Comparison of ENCODE assay signal across 9 mouse cellular contexts in genomic region chr8:92364776-92365240, GRCm38 (mm10). TPM values are rescaled to one million over a fixed set of nuclear protein-coding genes. Genes with fewer than 3 reads are reported as not detected.
DNase-seq lines count a peak whose midpoint lies in the region; ATAC-seq and TF ChIP-seq lines count a peak whose summit lies in the region.
"Had no signal": no experiment of that assay in that cellular context is flagged by ENCODE, and none has a peak within 500 bp of the region (broad histone marks: within the 10 kb centered on the region; RNA-seq: fewer than 3 reads in every experiment).

No protein-coding gene starts in this region.

- DNase-seq in kidney, postnatal 10 days, result peak; percentile 10
- DNase-seq in kidney, postnatal 36 days, result no peak
- peak; percentile 42 for DNase-seq in embryonic facial prominence, embryonic 11.5 days (ENCODE audit: low spot score)
- no peak for DNase-seq in hindbrain, postnatal 0 days (ENCODE audit: low spot score)
- DNase-seq in cerebellum, adult 9-10 months, result no peak
- DNase-seq in kidney, postnatal 25 days, result no peak

- no peaks in the 10 kb centered on the region for H3K36me3 ChIP-seq in embryonic facial prominence, embryonic 11.5 days (replicated peaks; ENCODE audit: control insufficient read depth, insufficient read depth, low read depth, low read length)
- H3K36me3 ChIP-seq in hindbrain, postnatal 0 days (ENCODE audit: insufficient read depth, low read length), result no peaks in the 10 kb centered on the region
- H3K36me3 ChIP-seq in midbrain, embryonic 16.5 days (ENCODE audit: control insufficient read depth, insufficient read depth, low read length), result no peaks in the 10 kb centered on the region
- H3K36me3 ChIP-seq in intestine, embryonic 15.5 days, result no peaks in the 10 kb centered on the region
- H3K36me3 ChIP-seq: G1E had no signal

- peaks cover 33% of the 10 kb centered on the region for H3K27me3 ChIP-seq in embryonic facial prominence, embryonic 11.5 days (ENCODE audit: control insufficient read depth, insufficient read depth, low read length)
- peaks cover 22% of the 10 kb centered on the region for H3K27me3 ChIP-seq in hindbrain, postnatal 0 days (ENCODE audit: insufficient read depth, low read length)
- peaks cover 20% of the 10 kb centered on the region for H3K27me3 ChIP-seq in midbrain, embryonic 16.5 days (ENCODE audit: control insufficient read depth, insufficient read depth, low read depth, low read length)
- peaks cover 87% of the 10 kb centered on the region for H3K27me3 ChIP-seq in intestine, embryonic 15.5 days (replicated peaks)

- ATAC-seq in embryonic facial prominence, embryonic 11.5 days (replicated peaks; ENCODE audit: insufficient number of reproducible peaks, low FRiP score, low TSS enrichment, low read depth), result no peak
- no peak for ATAC-seq in hindbrain, postnatal 0 days
- no peak for ATAC-seq in midbrain, embryonic 16.5 days
- ATAC-seq in intestine, embryonic 15.5 days, result no peak

- H3K4me1 ChIP-seq in embryonic facial prominence, embryonic 11.5 days (ENCODE audit: control insufficient read depth, insufficient read depth, low read length), result peaks cover 3% of the 10 kb centered on the region; the same call in 1 of the 2 replicates
- peaks cover 6% of the 10 kb centered on the region; the same call in 1 of the 2 replicates for H3K4me1 ChIP-seq in hindbrain, postnatal 0 days (ENCODE audit: insufficient read depth, low read length)
- H3K4me1 ChIP-seq in midbrain, embryonic 16.5 days (ENCODE audit: control insufficient read depth, insufficient read depth, low read length), result peaks cover 22% of the 10 kb centered on the region
- H3K4me1 ChIP-seq in intestine, embryonic 15.5 days (replicated peaks), result peaks cover 15% of the 10 kb centered on the region

- no peaks in the 10 kb centered on the region for H3K9me3 ChIP-seq in embryonic facial prominence, embryonic 11.5 days (replicated peaks; ENCODE audit: control insufficient read depth, low read length)
- no peaks in the 10 kb centered on the region for H3K9me3 ChIP-seq in hindbrain, postnatal 0 days (ENCODE audit: low read length)
- H3K9me3 ChIP-seq in midbrain, embryonic 16.5 days (replicated peaks; ENCODE audit: control insufficient read depth, low read length, poor library complexity, severe bottlenecking), result no peaks in the 10 kb centered on the region
- no peaks in the 10 kb centered on the region for H3K9me3 ChIP-seq in intestine, embryonic 15.5 days

- H3K9ac ChIP-seq in embryonic facial prominence, embryonic 11.5 days (replicated peaks; ENCODE audit: low read length), result peak overlapping the region; percentile 39
- 0 out of 2 replicates have a peak overlapping the region, but pooled peaks have one; percentile 21 for H3K9ac ChIP-seq in hindbrain, postnatal 0 days (replicated peaks; ENCODE audit: low read length)
- peak overlapping the region; percentile 55; the same call in 1 of the 2 replicates for H3K9ac ChIP-seq in midbrain, embryonic 16.5 days (ENCODE audit: low read depth, low read length)
- no peak overlapping the region for H3K9ac ChIP-seq in intestine, embryonic 15.5 days

- peak overlapping the region; percentile 59; the same call in 1 of the 2 replicates for H3K4me2 ChIP-seq in embryonic facial prominence, embryonic 11.5 days (ENCODE audit: low read depth, low read length)
- peak overlapping the region; percentile 49 for H3K4me2 ChIP-seq in hindbrain, postnatal 0 days (ENCODE audit: low read depth, low read length)
- H3K4me2 ChIP-seq in midbrain, embryonic 16.5 days (ENCODE audit: low read length), result peak overlapping the region; percentile 58
- no peak overlapping the region for H3K4me2 ChIP-seq in intestine, embryonic 15.5 days (replicated peaks)

- TF ChIP-seq CTCF in hindbrain, postnatal 0 days (IDR thresholded peaks at IDR 0.05; ENCODE audit: low read depth), result no peak

- 14% methylated on average over 20 of the region's 20 CpGs for WGBS in embryonic facial prominence, embryonic 11.5 days
- 37% methylated on average over 20 of the region's 20 CpGs for WGBS in hindbrain, postnatal 0 days
- 18% methylated on average over 20 of the region's 20 CpGs for WGBS in midbrain, embryonic 16.5 days
- WGBS in intestine, embryonic 15.5 days, result 14% methylated on average over 20 of the region's 20 CpGs

- peak overlapping the region; percentile 35 for H3K4me3 ChIP-seq in embryonic facial prominence, embryonic 11.5 days (ENCODE audit: low read depth, low read length)
- H3K4me3 ChIP-seq in hindbrain, postnatal 0 days (ENCODE audit: low read length), result peak overlapping the region; percentile 25; the same call in 1 of the 2 replicates
- H3K4me3 ChIP-seq in midbrain, embryonic 16.5 days (ENCODE audit: low read depth, low read length), result peak overlapping the region; percentile 35
- no peak overlapping the region for H3K4me3 ChIP-seq in intestine, embryonic 15.5 days (replicated peaks)

- no peak overlapping the region for H3K27ac ChIP-seq in embryonic facial prominence, embryonic 11.5 days (replicated peaks; ENCODE audit: low read depth, low read length)
- peak overlapping the region; percentile 36; the same call in 1 of the 2 replicates for H3K27ac ChIP-seq in hindbrain, postnatal 0 days
- peak overlapping the region; percentile 71 for H3K27ac ChIP-seq in midbrain, embryonic 16.5 days (ENCODE audit: low read length)
- H3K27ac ChIP-seq in intestine, embryonic 15.5 days, result no peak overlapping the region

RNA-seq across cellular contexts. Expression of gene Irx5, which starts 7.4 kb away (rescaled TPM):
- 19.4 and 20.9 TPM in 2 replicates for polyA plus RNA-seq in embryonic facial prominence, embryonic 11.5 days (2014; fragmentation: Nextera tagmentation; extraction: Ambion mirVana)
- total RNA-seq in hindbrain, postnatal 0 days (2014; rRNA removed), result 18.3 and 22.1 TPM in 2 replicates
- polyA plus RNA-seq in hindbrain, postnatal 0 days (2015; fragmentation: Nextera tagmentation; extraction: Ambion mirVana), result 11.6 and 13.9 TPM in 2 replicates
- polyA plus RNA-seq in midbrain, embryonic 16.5 days (2015; fragmentation: Nextera tagmentation; extraction: Ambion mirVana), result 16.5 and 16.8 TPM in 2 replicates
- 0.11 and 0.13 TPM in 2 replicates for polyA plus RNA-seq in intestine, embryonic 15.5 days (2015; fragmentation: Nextera tagmentation; extraction: Ambion mirVana)

Comparison
In these comparisons a context has a peak if more than half of its experiments do, and no peak if none do; other contexts are left out.
1. DNase-seq: peak in kidney, postnatal 10 days (single experiment) and embryonic facial prominence, embryonic 11.5 days (single experiment); none in kidney, postnatal 36 days (0 of 2), hindbrain, postnatal 0 days (single experiment), cerebellum, adult 9-10 months (single experiment) and kidney, postnatal 25 days (0 of 2).
2. H3K27ac ChIP-seq: peak in hindbrain, postnatal 0 days (single experiment) and midbrain, embryonic 16.5 days (single experiment); none in embryonic facial prominence, embryonic 11.5 days (single experiment) and intestine, embryonic 15.5 days (single experiment).
3. RNA of gene Irx5, which starts 7.4 kb away (polyA plus RNA-seq): 19.4 to 20.9 TPM in embryonic facial prominence, embryonic 11.5 days, 16.5 to 16.8 TPM in midbrain, embryonic 16.5 days and 11.6 to 13.9 TPM in hindbrain, postnatal 0 days; 0.11 to 0.13 TPM in intestine, embryonic 15.5 days; every median in the first group is over 10 times any median in the second.